Mouse (Mus musculus): ENCODE data around the gene Cep97.

DNA sequence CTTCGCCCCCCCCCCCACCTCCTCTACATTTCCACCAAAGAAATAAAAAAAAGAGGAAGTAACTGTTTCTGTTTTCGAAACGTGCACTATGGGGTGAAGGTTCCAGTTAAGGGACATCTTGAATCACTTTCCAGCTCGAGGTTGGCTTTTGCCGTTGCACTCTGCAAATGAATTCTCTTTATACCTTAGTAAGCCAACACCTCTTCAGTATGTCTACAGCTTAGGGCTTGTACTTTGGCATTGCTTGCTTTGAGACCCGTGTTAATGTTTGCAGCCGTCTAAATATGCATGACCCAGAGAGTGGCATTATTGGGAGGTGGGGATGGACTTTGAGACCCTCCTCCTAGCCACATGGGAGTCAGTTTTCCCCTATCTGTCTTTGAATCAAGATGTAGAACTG, 42.2 kb downstream of the Cep97 start:
- no peak for TF ChIP-seq CTCF (IDR thresholded peaks at IDR 0.05; ENCODE audit: borderline replicate concordance, control insufficient read depth, extremely low read depth, insufficient read depth, low read length, poor library complexity)
- no peak for TF ChIP-seq POLR2A (IDR thresholded peaks at IDR 0.05; ENCODE audit: control insufficient read depth, extremely low read depth, insufficient read depth, low read length, poor library complexity)
